In the genomic region with DNA sequence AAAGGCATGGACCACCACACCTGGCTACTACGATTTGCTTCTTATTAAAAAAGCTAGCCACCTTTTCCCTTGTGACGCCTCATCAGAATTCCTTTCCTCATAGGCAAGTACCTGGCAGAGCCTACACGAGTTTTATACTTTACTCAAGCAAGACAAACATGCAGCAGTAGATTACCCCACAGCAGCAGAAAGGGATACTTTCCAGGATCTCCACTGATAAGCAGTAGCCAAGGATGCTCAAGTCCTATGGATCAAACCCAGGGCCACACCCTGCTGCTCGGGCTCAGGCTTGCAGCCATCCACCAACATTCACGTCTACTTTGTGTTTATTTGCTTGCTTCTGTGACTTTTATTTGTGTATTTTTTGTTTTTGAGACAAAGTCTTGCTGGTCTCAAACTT, we compare ENCODE assay signal across 21 mouse cellular contexts. TPM values are rescaled to one million over a fixed set of nuclear protein-coding genes. Genes with fewer than 3 reads are reported as not detected.
A peak's percentile ranks its signal among the peaks of the same experiment; 100 is the strongest.
DNase-seq lines count a peak whose midpoint lies in the region; ATAC-seq and TF ChIP-seq lines count a peak whose summit lies in the region.
"Had no signal": no experiment of that assay in that cellular context is flagged by ENCODE, and none has a peak within 500 bp of the region (broad histone marks: within the 10 kb centered on the region; RNA-seq: fewer than 3 reads in every experiment).

No protein-coding gene starts in this region.

- H3K9me3 ChIP-seq in midbrain, embryonic 11.5 days (ENCODE audit: control insufficient read depth, low read length), result no peaks in the 10 kb centered on the region
- H3K9me3 ChIP-seq in midbrain, embryonic 14.5 days (ENCODE audit: control insufficient read depth, low read length), result no peaks in the 10 kb centered on the region
- H3K9me3 ChIP-seq: G1E had no signal

- H3K27ac ChIP-seq in midbrain, embryonic 11.5 days (ENCODE audit: low read depth, low read length), result no peak overlapping the region
- no peak overlapping the region for H3K27ac ChIP-seq in midbrain, embryonic 14.5 days (replicated peaks; ENCODE audit: low read depth, low read length)
- 0 out of 2 replicates have a peak overlapping the region, but pooled peaks have one; percentile 29 for H3K27ac ChIP-seq in testis, adult 2 months (ENCODE audit: control insufficient read depth, insufficient read depth, low read depth, low read length)

- peak; percentile 68 for DNase-seq in heart, adult 11 months
- no peak for DNase-seq in heart, adult 9 months (ENCODE audit: low spot score in 2 of 2)
- peak; percentile 59 for DNase-seq in midbrain, embryonic 11.5 days (ENCODE audit: low spot score, missing footprints)
- DNase-seq in midbrain, embryonic 14.5 days, result no peak
- no peak for DNase-seq in testis, postnatal 10 days (ENCODE audit: low spot score)
- DNase-seq: adrenal gland, adult 2 months; adrenal gland, adult 8-10 months; adrenal gland, postnatal 10 days; adrenal gland, postnatal 14 days; adrenal gland, postnatal 25 days; adrenal gland, postnatal 36 days; B cell, adult 2 months; cerebellum, adult 11 months; cerebellum, adult 11-12 months; cerebellum, adult 18-20 months had no signal

- H3K4me1 ChIP-seq in midbrain, embryonic 11.5 days (ENCODE audit: control insufficient read depth, insufficient read depth, low read length), result no peaks in the 10 kb centered on the region
- no peaks in the 10 kb centered on the region for H3K4me1 ChIP-seq in midbrain, embryonic 14.5 days (ENCODE audit: control insufficient read depth, insufficient read depth, low read length)
- H3K4me1 ChIP-seq in testis, adult 2 months (ENCODE audit: control insufficient read depth, insufficient read depth, low read length), result no peaks in the 10 kb centered on the region

- 85% methylated on average over 5 of the region's 5 CpGs for WGBS in midbrain, embryonic 11.5 days
- WGBS in midbrain, embryonic 14.5 days, result 87% methylated on average over 5 of the region's 5 CpGs

- H3K4me2 ChIP-seq in midbrain, embryonic 11.5 days, result no peak overlapping the region
- no peak overlapping the region for H3K4me2 ChIP-seq in midbrain, embryonic 14.5 days (ENCODE audit: low read length)

- no peak overlapping the region for H3K4me3 ChIP-seq in midbrain, embryonic 11.5 days (ENCODE audit: low read depth, low read length)
- no peak overlapping the region for H3K4me3 ChIP-seq in midbrain, embryonic 14.5 days (replicated peaks; ENCODE audit: low read depth, low read length)
- no peak overlapping the region for H3K4me3 ChIP-seq in testis, adult 2 months (ENCODE audit: control insufficient read depth, low read depth, low read length)

- TF ChIP-seq CTCF in testis, adult 2 months (IDR thresholded peaks at IDR 0.05; ENCODE audit: control insufficient read depth, insufficient read depth, insufficient replicate concordance, low read depth, low read length), result no peak

- H3K36me3 ChIP-seq in midbrain, embryonic 11.5 days (ENCODE audit: control insufficient read depth, insufficient read depth, low read length), result peaks cover 3% of the 10 kb centered on the region; the same call in 1 of the 2 replicates
- no peaks in the 10 kb centered on the region for H3K36me3 ChIP-seq in midbrain, embryonic 14.5 days (ENCODE audit: control insufficient read depth, insufficient read depth, low read length)
- no peaks in the 10 kb centered on the region for H3K36me3 ChIP-seq in testis, adult 2 months (ENCODE audit: control insufficient read depth, insufficient read depth, low read length)
- H3K36me3 ChIP-seq: G1E had no signal

- H3K27me3 ChIP-seq in midbrain, embryonic 11.5 days (ENCODE audit: control insufficient read depth, insufficient read depth, low read length), result no peaks in the 10 kb centered on the region
- H3K27me3 ChIP-seq in midbrain, embryonic 14.5 days (ENCODE audit: control insufficient read depth, insufficient read depth, low read length), result no peaks in the 10 kb centered on the region
- no peaks in the 10 kb centered on the region for H3K27me3 ChIP-seq in testis, adult 2 months (ENCODE audit: control insufficient read depth, insufficient read depth, low read length)
- H3K27me3 ChIP-seq: CH12.LX, Patski had no signal

- no peak for TF ChIP-seq POLR2A in testis, adult 2 months (IDR thresholded peaks at IDR 0.05; ENCODE audit: control insufficient read depth, low read depth, low read length)

- no peak overlapping the region for H3K9ac ChIP-seq in midbrain, embryonic 11.5 days (ENCODE audit: low read length)
- H3K9ac ChIP-seq in midbrain, embryonic 14.5 days (replicated peaks; ENCODE audit: low read length), result no peak overlapping the region

- no peak for ATAC-seq in midbrain, embryonic 11.5 days (ENCODE audit: low FRiP score)
- ATAC-seq in midbrain, embryonic 14.5 days (ENCODE audit: low FRiP score, low TSS enrichment), result no peak
- ATAC-seq: activated CD4-positive, CD25-positive, alpha-beta regulatory T cell, adult 4 months; CD4-positive, CD25-positive, alpha-beta regulatory T cell, adult 4 months; Patski had no signal

RNA-seq across cellular contexts. Expression of a gene that starts 8.2 kb away (rescaled TPM):
- 17.0 and 22.8 TPM in 2 replicates for polyA plus RNA-seq in midbrain, embryonic 11.5 days (2014; fragmentation: Nextera tagmentation; extraction: Ambion mirVana)
- 2.7 and 3.9 TPM in 2 replicates for polyA plus RNA-seq in midbrain, embryonic 14.5 days (2014; fragmentation: Nextera tagmentation; extraction: Ambion mirVana)
- 0.35 and 0.46 TPM in 2 replicates for polyA plus RNA-seq in testis, adult 2 months (2012; rRNA removed)
- polyA plus RNA-seq: activated CD4-positive, CD25-positive, alpha-beta regulatory T cell, adult 4 months; adrenal gland, adult 2 months; CD4-positive, CD25-positive, alpha-beta regulatory T cell, adult 4 months; G1E; Patski had no signal

RNA-seq across cellular contexts. Expression of a gene that starts 26.6 kb away (rescaled TPM):
- 51.2 and 51.4 TPM in 2 replicates for polyA plus RNA-seq in midbrain, embryonic 11.5 days (2014; fragmentation: Nextera tagmentation; extraction: Ambion mirVana)
- polyA plus RNA-seq in midbrain, embryonic 14.5 days (2014; fragmentation: Nextera tagmentation; extraction: Ambion mirVana), result 28.5 and 34.2 TPM in 2 replicates
- polyA plus RNA-seq in testis, adult 2 months (2012; rRNA removed), result 20.2 and 22.4 TPM in 2 replicates

Comparison
In these comparisons a context has a peak if more than half of its experiments do, and no peak if none do; other contexts are left out.
1. DNase-seq: peak in heart, adult 11 months (single experiment) and midbrain, embryonic 11.5 days (single experiment); none in heart, adult 9 months (0 of 2), midbrain, embryonic 14.5 days (single experiment) and testis, postnatal 10 days (single experiment).